Mouse (Mus musculus): Measurements from ENCODE around the gene Tor1b.

Tor1b gene

DNA sequence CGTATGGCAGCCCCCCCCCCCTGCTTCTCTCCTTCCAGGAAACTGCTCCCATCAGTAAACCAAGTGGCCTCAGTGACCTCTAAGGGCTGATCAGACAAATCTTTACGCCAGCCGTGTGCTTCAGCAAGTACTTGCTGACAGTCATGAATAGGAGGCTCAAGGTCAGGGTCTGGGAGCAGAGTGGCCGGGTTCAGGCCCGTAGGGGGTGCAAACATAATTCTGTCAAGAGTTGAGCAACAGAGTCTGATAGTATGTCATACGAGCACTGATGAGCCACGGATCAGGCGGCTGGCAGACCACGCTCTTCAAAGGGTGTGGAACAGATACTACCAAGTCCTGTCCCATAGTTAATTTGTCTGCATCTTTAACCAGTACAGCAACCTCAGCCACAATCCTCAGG, 37.5 kb downstream of the Tor1b start:
- DNase-seq (ENCODE audit: low read depth, low spot score), result no peak

DNA sequence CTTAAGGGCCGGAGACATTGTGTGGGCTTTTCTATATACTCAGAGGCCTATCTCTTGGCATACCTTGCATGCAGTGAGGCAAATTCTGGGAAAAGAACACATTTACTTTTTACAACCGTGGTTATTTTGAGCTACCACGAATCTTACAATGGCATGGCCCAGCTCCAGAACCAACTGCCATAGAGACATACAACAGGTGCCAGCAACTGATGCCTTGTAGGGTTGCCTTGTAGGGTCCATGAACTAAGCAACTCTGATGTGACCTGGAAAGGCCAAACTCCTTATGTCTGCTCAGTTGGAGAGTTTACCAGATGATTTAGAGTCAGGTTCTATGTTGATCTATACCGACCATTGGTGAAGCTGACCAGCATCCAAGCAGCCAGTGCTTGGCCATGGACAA, 42.1 kb downstream of the Tor1b start:
- no peak for DNase-seq (ENCODE audit: low read depth, low spot score)

DNA sequence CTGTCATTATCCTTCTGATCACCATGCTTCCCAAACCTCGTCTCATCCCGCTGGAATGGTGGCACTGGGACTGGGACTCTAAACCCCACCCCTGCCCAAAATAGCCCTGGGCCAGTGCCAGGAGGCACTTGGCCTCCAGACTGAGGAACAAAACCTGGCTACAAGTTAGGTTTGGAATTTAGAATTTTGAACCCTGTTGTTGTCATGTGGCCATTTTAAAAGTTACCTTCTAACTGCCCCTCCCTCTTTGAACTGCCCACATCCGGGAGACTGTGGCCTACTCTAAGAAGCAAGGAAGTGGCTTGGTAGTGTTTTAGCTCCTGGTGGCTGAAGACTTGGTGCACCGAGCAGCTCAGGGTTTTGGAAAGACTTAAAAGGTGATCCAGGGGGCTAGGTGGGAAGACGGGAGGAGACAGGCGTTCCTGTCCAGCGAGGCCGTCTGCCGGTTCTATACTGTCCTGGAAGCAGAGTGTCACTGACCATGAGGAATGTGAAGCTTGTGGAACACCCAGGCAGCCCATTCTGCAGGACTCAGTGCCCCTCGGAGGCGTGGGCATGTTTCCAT, 42.8 kb downstream of the Tor1b start:
- no peak for DNase-seq (ENCODE audit: low read depth, low spot score)

DNA sequence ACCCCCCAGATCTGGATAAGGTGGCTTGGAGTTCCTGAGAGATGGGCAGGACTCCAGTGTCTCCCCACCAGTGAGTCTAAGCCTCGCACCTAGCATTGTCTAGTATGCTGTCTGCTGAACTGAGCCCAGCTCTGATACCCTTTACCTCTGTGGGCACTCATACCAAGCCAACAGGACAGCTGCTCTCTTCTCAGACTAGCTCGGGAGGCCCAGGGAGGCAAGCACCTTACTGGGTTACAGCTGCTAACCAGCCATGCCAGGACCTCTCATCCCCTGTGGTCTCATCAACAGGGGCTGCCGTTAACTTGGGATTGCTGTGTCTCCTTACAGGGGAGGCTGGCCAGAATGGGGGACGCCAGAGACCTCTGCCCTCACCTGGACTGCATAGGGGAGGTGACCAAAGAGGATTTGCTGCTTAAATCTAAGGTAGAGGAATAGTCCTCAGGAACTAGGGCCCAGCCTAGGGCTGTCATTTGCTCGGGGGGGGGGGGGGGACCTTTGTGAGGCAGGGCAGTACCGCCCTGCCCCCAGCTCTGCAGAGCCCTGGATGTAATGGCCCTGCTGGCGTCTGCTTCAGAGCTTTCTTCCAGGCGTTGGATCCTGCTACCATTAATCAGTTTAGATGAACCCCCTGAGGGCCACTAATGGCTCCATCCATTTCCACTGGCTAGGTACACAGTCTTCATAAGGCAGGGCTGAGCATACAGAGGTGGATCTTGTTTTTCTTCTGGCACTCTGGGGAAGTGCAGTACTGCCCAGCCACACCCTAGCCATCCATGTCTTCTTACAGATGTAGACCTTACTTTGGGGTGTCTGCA, 45.9 kb downstream of the Tor1b start:
- no peak for DNase-seq (ENCODE audit: low read depth, low spot score)

DNA sequence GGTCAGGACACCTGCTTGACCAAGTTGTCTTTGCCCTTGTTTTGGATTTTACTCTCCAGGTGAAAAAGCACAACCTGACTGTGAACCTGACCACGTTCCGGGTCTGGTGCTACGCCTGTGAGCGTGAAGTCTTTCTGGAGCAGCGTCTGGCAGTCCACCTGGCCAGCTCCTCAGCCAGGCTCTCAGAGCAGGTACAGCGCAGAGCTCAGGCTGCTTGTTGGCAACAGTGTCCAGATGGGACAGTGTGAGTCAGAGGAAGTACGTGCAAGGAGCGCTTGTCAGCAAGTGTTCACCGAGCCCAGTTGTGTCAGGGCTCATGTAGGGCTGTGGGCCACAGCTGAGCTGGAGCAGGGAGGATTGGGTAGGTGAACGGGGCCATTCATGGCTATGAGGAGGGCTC, 50.1 kb downstream of the Tor1b start:
- DNase-seq (ENCODE audit: low read depth, low spot score), result no peak

DNA sequence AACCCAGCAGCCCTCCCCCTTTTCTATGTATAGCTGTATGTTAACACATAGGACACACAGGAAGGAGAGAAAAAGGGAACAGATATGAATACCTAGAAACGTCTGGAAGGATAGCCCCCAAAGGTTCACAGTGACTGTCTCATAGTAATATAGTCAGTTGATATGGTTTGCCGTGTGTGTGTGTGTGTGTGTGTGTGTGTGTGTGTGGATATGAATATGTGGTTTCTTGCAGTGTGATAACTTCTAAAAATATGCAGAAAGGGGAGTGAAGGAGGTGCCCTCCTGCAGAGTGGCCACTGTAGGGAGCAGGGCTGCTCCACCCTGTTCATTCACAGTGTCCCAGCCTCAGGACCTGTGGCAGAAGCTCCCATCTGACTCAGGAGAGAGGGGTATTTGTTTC, 52.7 kb downstream of the Tor1b start:
- DNase-seq (ENCODE audit: low read depth, low spot score), result no peak

DNA sequence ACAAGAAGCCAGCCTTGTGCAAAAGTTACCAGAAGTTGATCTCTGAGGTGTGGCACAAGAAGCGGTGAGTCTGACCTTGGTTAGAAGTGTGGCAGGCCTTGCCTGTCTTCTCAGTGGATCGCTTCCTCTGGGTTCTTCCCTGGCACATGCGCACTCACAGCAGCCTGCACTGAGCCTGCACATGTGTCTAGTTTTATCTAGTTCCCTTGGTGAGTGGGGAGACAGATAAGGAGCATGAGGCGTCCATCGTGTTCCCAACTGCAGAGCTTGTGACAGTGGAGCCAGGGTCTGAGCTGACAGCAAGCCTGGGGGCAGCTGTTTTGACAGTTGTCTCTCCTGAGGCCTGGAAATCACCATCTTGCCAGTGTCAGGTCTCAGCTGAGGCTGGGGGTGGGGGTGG, 53.7 kb downstream of the Tor1b start:
- DNase-seq (ENCODE audit: low read depth, low spot score), result no peak

DNA sequence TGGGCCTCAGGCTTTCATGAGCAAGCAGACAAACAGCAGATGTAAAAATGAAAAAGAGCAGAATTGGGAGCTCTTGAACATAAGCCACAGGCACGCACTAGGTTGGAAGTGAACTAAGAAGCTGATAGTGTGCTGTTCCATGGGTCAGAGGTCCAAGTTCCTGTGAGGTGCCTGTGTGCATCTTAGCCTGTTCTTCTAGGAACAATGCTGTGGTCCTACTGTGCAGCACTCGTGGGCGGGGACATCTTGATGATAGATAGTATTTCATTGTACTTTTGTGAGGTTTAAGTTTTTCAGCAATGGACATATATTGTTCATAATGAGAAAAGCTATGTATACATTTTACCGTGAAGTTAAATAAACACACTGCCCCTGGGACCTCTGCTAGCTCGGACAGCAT, 54.4 kb downstream of the Tor1b start:
- DNase-seq (ENCODE audit: low read depth, low spot score), result no peak
